Mouse (Mus musculus) heart, postnatal 4 days (tissue): ENCODE measurements around the gene Ssbp3. TPM values are rescaled to one million over a fixed set of nuclear protein-coding genes. Genes with fewer than 3 reads are reported as not detected.

Source experiments
- DNase-seq: peaks from one replicate; pipeline ENCODE4 v3.0.0; 2021
- total RNA-seq, 2 experiments: library from RNA; stranded (reverse); gene quantifications; 2 replicates each; pipeline ENCODE4 v1.2.3; 2021

Ssbp3 gene
- total RNA-seq, 2 experiments from 2014 or later: 55.3 to 58.7 TPM

DNA sequence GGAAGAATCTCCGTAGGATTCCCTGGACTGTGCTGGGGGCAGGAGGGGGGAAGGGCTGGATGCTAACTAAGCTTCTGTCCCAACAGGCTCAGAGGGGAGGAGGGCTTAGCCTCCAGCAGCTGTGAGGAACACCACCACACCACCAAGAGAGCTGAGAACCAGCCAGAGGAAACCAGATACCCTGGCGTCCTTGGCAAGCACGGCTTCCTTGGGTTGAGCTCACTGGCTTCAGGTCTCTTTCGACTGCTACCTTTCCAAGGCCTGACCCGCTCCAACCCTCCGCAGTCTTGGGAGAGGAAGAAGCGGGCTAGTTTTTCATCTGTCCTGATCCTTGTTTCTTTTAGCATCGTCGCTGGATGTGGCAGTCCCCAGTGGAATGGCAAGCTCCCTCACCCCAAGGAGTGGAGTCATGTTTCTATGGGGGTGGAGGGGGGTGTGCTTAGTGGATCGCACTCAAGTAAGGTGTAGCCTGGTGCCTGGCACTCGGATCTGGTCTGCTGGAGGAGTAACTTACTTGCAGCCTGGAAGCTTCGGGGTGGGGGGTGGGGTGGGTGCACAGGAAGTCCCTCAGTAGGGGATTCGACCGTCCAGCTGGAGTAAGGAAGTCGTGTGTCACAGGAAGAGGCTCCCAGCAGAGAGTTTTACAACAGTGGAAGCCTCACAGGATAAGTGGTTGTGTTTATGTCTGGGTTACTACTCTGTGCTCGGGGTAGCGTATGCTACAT, 2.6 kb upstream of the Ssbp3 start:
- peak; percentile 55 for DNase-seq

- peak; percentile 64 for DNase-seq
Measured at GRCm38 (mm10) chr4:106908426-106908809, 2.1 kb upstream of the Ssbp3 start.

DNA sequence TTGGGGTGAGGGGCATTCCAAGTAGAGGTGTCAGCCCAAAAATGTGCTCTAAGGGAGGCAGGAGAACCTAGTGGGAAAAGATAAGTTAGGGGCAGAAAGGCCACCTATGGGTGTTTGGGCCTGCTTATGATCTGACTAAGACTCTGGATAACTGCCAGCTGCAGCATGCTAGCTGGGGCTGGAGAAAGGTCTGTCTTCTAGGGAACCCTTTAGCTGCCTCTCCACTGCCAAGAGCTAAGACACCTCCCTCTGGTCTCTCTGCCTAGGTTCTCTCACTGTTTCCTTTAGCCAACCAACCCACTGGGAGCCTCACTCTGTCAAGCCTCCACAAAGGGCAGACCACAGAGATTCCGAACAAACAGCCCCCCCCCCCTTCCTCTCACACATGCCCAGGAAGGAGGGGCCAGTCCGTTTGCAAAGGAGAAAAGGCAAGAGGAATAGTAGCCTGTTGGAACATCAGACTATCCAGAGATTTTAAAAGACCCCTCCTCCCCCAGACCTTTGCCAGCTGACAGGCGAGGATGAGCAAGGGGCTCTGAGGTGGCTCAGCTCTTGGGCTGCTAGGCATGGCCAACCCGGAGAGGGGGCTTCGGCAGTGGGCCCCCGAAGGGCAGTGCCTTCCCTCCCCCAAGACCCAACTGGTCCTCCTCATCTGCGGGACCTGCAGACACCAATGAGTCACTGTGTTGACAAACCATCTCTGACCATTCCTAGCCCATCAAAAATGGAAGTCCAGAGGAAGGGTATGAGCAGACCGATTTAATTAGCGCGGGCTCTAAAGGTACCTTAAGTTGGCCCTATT, 1.4 kb upstream of the Ssbp3 start:
- DNase-seq: peak; percentile 72

GRCm38 (mm10) chr4:106909797-106910196, 704 bp upstream of the Ssbp3 start:
- DNase-seq: peak; percentile 27

GRCm38 (mm10) chr4:106911246-106911801, 823 bp downstream of the Ssbp3 start:
- DNase-seq: peak; percentile 94

DNA sequence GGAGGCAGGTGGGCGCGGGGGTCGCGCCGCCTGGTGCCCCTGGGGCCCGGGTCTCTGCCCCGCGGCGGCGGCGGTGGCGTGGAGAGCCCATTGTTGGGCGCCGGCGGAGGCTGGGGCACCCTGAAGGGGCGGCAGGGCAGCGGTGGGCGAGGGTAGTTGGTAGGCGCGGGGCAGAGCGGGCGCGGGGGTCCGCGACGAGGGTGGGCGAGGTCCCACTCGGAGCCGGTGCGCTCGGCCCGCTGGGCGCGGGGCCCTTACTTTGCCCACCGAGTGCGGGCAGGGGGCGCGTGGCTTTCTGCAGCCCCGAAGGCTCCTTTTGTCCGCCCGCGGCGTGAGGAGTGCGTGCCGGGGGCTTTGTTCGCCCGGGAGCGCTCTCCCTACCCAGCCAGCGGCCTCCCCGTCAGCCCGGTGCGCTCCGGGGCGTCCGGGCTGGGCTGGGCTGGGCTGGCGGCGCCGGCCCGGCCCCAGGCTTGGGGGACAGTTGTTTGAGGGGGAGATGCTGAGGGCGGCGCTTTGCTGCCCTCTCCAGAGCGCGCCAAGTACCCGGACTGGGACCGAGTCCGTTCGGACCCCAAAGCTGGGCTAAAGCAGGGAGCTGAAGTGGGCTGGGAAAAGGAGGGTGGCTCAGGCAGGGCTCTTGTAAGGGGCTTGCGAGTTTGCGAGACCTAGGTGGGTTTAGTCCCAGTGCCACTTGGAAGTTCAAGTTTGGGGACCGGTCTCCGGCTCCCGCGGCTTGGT, 1.6 kb downstream of the Ssbp3 start:
- peak; percentile 45 for DNase-seq

- DNase-seq: no peak
Measured at GRCm38 (mm10) chr4:106912689-106913041, 2.2 kb downstream of the Ssbp3 start.

- DNase-seq: peak; percentile 61
Measured at GRCm38 (mm10) chr4:106913411-106914049, 3.0 kb downstream of the Ssbp3 start.

DNA sequence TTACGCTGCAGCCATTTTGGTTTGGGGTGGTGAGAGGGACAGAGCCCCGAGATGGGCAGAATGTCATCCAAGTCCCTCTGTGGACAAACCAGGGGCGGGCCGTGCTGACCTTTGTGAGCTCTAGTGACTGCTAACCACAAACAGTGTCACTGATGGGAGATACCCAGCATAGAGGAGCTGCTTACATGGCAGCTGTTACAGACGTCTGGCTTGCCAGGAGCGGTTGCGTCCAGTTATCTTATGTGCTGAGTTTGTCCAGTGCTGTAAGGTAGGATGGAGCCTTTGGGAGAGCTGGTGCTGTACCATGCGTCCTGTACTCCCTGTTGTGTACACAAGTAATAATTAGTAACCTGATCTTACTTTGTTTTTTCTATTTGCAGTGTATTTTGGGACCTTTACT, 4.8 kb downstream of the Ssbp3 start:
- DNase-seq: no peak

DNA sequence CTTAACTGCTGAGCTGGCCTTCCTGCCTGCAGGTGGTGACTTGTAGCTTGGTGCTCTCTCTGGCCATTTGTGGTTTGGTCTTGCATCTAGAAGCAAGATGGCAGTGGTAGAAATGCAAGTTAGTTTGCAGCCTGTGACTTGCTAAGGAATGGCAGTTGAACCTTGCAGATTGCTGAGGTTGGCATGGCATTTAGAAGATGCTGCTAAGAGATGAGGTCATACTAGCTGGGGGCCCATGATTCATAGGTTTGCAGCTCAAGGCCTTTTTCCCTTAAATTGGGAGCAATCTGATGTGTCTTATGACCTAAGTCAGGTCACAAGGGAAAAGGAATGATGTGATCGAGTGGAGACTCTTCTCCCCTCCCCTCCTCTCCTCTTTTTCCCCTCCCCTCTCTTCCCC, 7.8 kb downstream of the Ssbp3 start:
- DNase-seq: no peak

- no peak for DNase-seq
Measured at GRCm38 (mm10) chr4:106920119-106920518, 9.6 kb downstream of the Ssbp3 start.

- no peak for DNase-seq
Measured at GRCm38 (mm10) chr4:106921375-106922336, 11.2 kb downstream of the Ssbp3 start.

DNA sequence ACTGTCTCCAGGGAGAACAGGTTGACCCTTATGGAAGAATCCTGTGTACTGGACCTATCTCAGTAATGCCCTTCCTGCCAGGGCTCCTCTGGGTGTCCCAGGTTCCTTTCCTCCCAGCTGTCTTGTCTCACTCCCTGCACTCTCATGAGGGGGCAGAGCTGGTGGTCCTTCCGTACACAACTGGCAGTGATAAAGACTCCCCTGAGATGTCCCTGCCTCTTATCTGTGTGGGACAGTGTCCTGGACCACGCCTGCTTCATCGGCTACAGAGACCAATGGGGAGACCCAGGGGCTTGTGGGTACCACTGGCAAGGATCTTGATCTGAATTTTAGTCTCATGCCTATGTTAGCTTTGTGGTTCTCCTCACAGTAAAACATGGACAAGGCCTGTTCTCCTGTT, 12.4 kb downstream of the Ssbp3 start:
- no peak for DNase-seq

DNA sequence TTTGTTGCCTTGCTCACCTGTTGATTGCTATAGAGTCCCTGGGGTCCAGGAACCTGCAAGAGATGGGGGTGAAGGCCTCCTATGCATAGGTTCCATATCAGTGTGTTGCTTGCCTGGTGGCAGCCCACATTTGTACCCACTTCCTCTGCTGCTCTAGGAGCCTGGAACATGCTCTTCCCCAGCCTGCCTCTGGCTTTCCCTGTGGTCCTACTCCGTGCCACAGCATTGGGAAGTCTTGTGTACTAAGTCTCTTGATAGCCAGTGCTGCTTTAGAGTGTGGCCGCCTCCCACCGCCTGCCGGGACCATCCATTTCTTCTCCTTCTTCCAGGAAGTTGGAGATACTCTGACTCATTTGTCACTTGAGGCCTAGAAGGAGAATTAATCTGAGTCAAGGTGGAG, 13.7 kb downstream of the Ssbp3 start:
- DNase-seq: no peak

GRCm38 (mm10) chr4:106924888-106925287, 14.4 kb downstream of the Ssbp3 start:
- DNase-seq: no peak

DNA sequence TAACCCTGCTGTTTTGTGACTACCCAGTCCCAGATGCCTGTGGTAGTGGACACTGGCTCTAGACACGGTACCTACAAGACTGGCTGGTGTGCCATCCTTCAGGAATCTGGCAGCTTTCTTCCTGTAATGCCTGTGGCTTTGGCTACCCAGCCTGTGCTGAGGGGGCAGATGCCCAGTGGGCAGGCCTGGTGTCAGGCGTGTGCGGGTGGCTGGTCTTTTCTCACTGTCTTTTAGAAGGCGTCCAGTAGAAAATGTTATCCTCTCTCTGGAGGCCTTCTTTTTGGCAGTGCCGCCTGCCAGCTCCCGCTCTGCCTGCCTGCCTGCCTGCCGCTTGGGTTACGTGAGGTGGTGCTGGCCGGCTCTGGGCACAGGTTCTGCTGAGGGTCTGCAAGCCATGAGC, 15.9 kb downstream of the Ssbp3 start:
- no peak for DNase-seq

DNA sequence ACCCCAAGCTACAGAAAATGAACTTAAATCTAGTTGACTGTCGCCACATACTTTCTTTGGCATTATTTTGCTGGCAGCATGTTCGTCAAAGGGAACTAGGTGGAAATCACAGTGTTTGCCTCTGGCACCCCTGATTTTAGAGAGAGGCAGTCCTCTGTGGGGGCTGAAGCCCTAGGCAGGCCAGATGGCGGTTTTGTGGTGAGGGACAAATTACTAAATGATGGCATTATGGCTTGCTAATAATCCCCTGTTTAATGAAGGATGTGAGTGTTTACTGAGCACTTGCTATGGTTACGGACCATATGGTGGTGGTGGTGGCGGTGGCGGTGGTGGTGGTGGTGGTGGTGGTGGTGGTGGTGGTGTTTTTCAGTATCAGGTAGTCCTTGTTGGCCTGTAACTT, 16.5 kb downstream of the Ssbp3 start:
- no peak for DNase-seq

- no peak for DNase-seq
Measured at GRCm38 (mm10) chr4:106928961-106929360, 18.5 kb downstream of the Ssbp3 start.

DNA sequence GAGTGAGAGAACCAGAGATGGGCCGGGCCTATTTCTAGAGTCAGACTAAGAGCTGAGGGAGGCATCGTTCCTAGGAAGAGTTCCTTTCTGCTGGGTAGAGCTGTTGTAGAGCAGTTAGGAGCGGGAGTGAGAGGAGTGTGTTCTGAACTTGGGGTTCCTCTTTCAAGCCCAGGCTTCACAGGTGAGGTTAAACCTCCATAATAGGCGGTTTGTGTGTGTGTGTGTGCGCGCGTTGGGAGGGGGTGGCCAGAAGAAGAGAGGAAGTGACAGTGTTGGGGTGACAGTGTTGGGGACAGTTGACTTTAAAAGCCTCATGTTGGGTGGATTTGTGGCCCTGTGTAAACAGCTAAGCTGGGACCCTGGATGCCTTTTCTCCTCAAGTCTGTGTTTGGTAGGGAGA, 22.1 kb downstream of the Ssbp3 start:
- no peak for DNase-seq

GRCm38 (mm10) chr4:106933813-106934482, 23.4 kb downstream of the Ssbp3 start:
- DNase-seq: no peak
